Mouse (Mus musculus) olfactory bulb, adult 2 months (tissue): Measurements from ENCODE around the gene Cntnap4. TPM values are rescaled to one million over a fixed set of nuclear protein-coding genes. Genes with fewer than 3 reads are reported as not detected.

ENCODE experiments used
- H3K27ac ChIP-seq: fragments of 200-500 bp; 2 replicates; pipeline ENCODE4 v1.5.1; 2012; ENCODE audit warnings: low read depth, low read length; ENCODE audit not compliant: insufficient read depth
- H3K4me1 ChIP-seq: fragments of 200-500 bp; 2 replicates; pipeline ENCODE4 v1.6.1; 2012; ENCODE audit warnings: low read length; ENCODE audit not compliant: control insufficient read depth, insufficient read depth
- H3K4me3 ChIP-seq: fragments of 200-500 bp; 2 replicates; pipeline ENCODE4 v1.5.1; 2012; ENCODE audit warnings: mild to moderate bottlenecking, low read depth, low read length, moderate library complexity; ENCODE audit not compliant: insufficient read depth
- CTCF ChIP-seq: fragments of 200-500 bp; IDR thresholded peaks from 2 replicates; pipeline ENCODE4 v1.5.1; 2012; ENCODE audit warnings: low read depth, mild to moderate bottlenecking, low read length, moderate library complexity; ENCODE audit not compliant: insufficient read depth
- POLR2A ChIP-seq: fragments of 200-500 bp; IDR thresholded peaks from 2 replicates; pipeline ENCODE4 v1.6.1; 2012; ENCODE audit warnings: mild to moderate bottlenecking, low read depth, low read length, moderate library complexity; ENCODE audit not compliant: insufficient read depth
- WGBS: fragments of 180-500 bp; shearing (Covaris S2); methylation state at CpG from one replicate; pipeline ENCODE4 v1.1.7; 2018; 5-methylcytosine and 5-hydroxymethylcytosine counted together
- polyA plus RNA-seq: library from polyadenylated mRNA; stranded (reverse); fragments of >200 nt; gene quantifications from 2 replicates; pipeline ENCODE4 v1.2.4, GENCODE M21; 2012; ENCODE audit warnings: low replicate concordance; ENCODE audit not compliant: missing spikeins, insufficient read depth, insufficient read length

Cntnap4 gene
- polyA plus RNA-seq, 1 experiment: not detected

GRCm38 (mm10) chr8:112681757-112682156 is 111.9 kb downstream of the Cntnap4 start:
- TF ChIP-seq CTCF (no peak), POLR2A (no peak)
- WGBS: 83% methylated on average over 9 of the region's 9 CpGs
- no peaks in the 10 kb centered on the region for H3K4me1 ChIP-seq
- no peak overlapping the region for H3K27ac ChIP-seq
- no peak overlapping the region for H3K4me3 ChIP-seq

- TF ChIP-seq POLR2A (no peak), CTCF (no peak)
- Histone ChIP-seq H3K4me3 (no peak overlapping the region), H3K27ac (no peak overlapping the region), H3K4me1 (no peaks in the 10 kb centered on the region)
These were observed 125.9 kb downstream of the Cntnap4 start for GRCm38 (mm10) chr8:112695708-112696107.

DNA sequence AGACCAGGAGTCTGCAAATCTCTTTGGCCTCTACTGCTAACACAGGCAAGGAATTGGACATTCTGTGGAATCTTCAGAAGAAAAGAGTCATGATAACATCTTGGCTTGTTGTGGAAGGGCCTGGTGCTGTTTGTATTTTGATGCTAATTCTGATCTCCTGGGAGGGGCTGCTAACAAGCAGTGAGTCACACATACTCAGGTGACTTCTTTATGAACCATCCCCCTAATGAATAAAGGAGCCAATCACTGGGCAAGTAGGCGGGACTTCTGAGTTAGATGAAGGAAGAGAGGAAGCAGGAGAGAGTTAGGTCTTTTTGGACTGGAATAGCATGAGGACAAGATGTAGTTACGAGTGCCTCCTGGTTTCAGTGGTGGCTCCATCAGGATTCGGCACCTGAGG is 128.3 kb downstream of the Cntnap4 start:
- 83% methylated on average over 3 of the region's 3 CpGs for WGBS
- no peak overlapping the region for H3K27ac ChIP-seq
- no peak overlapping the region for H3K4me3 ChIP-seq
- no peaks in the 10 kb centered on the region for H3K4me1 ChIP-seq
- TF ChIP-seq CTCF (no peak), POLR2A (no peak)

GRCm38 (mm10) chr8:112716982-112717381 is 147.1 kb downstream of the Cntnap4 start:
- TF ChIP-seq CTCF (no peak), POLR2A (no peak)
- H3K4me3 ChIP-seq: no peak overlapping the region
- no peak overlapping the region for H3K27ac ChIP-seq
- H3K4me1 ChIP-seq: no peaks in the 10 kb centered on the region
- 90% methylated on average over 3 of the region's 3 CpGs for WGBS

- no peak overlapping the region for H3K27ac ChIP-seq
- TF ChIP-seq POLR2A (no peak), CTCF (no peak)
- no peak overlapping the region for H3K4me3 ChIP-seq
- WGBS: 89% methylated on average over 9 of the region's 9 CpGs
- peaks cover 3% of the 10 kb centered on the region; the same call in 1 of the 2 replicates for H3K4me1 ChIP-seq
These were observed 155.1 kb downstream of the Cntnap4 start for GRCm38 (mm10) chr8:112724918-112725317.

DNA sequence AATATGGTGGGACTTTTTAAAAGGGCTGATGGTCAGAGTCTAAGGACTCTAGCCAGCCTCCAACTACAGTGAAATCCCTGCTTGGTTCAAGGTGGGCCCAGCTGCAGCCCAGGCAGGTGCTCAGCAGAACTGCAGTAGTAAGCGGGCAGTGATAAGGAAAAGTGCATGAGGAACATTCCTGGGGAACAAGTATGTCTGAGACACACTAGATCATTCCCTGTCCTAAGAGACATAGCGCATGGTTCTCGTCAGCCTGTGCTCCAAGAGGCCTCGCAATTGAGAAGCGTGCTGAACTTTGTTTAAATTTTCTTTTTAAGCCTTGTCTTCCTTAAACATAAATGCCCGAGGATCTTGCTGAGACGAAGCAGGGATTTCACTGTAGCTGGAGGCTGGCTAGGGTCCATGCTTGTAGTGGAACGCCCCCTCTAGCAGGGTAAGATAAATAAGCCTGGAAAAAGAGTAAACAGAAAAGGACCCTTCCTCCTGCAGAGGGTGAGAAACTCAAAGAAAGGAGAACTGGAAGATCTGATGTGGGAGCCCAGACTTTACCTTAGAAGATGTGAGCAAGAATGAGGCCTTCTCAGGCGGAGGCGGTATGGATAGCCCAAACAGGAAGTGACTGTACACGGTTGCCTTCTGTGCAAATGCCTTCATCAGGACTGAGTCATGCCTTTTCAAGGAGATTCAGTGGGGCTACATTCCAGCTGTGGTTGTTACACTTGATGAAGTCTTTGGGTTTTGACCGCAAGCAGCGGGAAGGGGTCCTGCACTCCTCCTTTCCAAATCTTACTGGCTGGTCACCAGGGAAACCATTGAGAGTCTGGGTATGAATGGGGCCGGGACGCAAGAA is 161.0 kb downstream of the Cntnap4 start:
- H3K4me3 ChIP-seq: no peak overlapping the region
- H3K27ac ChIP-seq: no peak overlapping the region
- 80% methylated on average over 15 of the region's 15 CpGs for WGBS
- TF ChIP-seq CTCF: no peak
- TF ChIP-seq POLR2A: no peak
- H3K4me1 ChIP-seq: peaks cover 3% of the 10 kb centered on the region

GRCm38 (mm10) chr8:112735575-112735974 is 165.7 kb downstream of the Cntnap4 start:
- no peaks in the 10 kb centered on the region; the same call in 1 of the 2 replicates for H3K4me1 ChIP-seq
- WGBS: 74% methylated on average over 3 of the region's 3 CpGs
- TF ChIP-seq CTCF (no peak), POLR2A (no peak)
- no peak overlapping the region for H3K4me3 ChIP-seq
- no peak overlapping the region for H3K27ac ChIP-seq

- no peak overlapping the region for H3K4me3 ChIP-seq
- no peak overlapping the region for H3K27ac ChIP-seq
- no peaks in the 10 kb centered on the region for H3K4me1 ChIP-seq
- TF ChIP-seq CTCF (no peak), POLR2A (no peak)
- WGBS: 98% methylated on average over 4 of the region's 4 CpGs
These were observed 173.5 kb downstream of the Cntnap4 start for GRCm38 (mm10) chr8:112743331-112743730.

GRCm38 (mm10) chr8:112747296-112747695 is 177.5 kb downstream of the Cntnap4 start:
- WGBS: 94% methylated on average over 5 of the region's 5 CpGs
- H3K27ac ChIP-seq: no peak overlapping the region
- no peak for TF ChIP-seq POLR2A
- TF ChIP-seq CTCF: no peak
- H3K4me1 ChIP-seq: no peaks in the 10 kb centered on the region
- no peak overlapping the region for H3K4me3 ChIP-seq

DNA sequence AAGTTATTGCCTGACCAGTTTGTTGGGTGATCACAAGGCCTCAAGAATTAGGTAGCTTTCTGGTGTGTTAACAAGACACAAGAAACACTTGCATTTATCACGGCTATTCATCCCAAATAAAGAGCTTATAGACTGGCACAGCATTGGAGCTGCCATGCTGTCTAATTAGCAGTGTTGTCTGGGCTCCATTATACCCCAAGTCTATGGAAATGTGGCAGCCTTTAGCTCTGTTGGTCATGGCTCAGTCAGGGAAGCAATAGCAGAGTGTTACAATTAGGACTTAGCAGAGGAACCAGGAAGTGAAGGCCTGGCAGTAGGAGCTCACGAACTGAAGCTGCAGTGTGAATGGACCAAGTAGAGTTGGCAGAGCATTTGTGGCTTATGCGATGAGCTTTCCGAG is 185.3 kb downstream of the Cntnap4 start:
- Histone ChIP-seq H3K4me3 (no peak overlapping the region), H3K4me1 (no peaks in the 10 kb centered on the region), H3K27ac (no peak overlapping the region)
- 56% methylated on average over 4 of the region's 4 CpGs for WGBS
- TF ChIP-seq POLR2A (no peak), CTCF (no peak)
